Mouse (Mus musculus) embryonic facial prominence, embryonic 12.5 days (tissue): Measurements from ENCODE around the gene Tekt1. TPM values are rescaled to one million over a fixed set of nuclear protein-coding genes. Genes with fewer than 3 reads are reported as not detected.

ENCODE experiments used
- ATAC-seq: fragments of 200-750 bp; cut with Nextera tagmentation; 2 replicates; pipeline ENCODE4 v1.8.0; 2017; ENCODE audit not compliant: insufficient number of reproducible peaks, insufficient read depth, low FRiP score, low TSS enrichment
- H3K27ac ChIP-seq: fragments of 300-500 bp; sonication (generic); 2 replicates; pipeline ENCODE4 v1.5.1; 2016; ENCODE audit warnings: mild to moderate bottlenecking
- H3K27me3 ChIP-seq: fragments of 300-500 bp; sonication (generic); 2 replicates; pipeline ENCODE4 v1.6.1; 2016; ENCODE audit warnings: mild to moderate bottlenecking, moderate library complexity
- H3K36me3 ChIP-seq: fragments of 300-500 bp; sonication (generic); 2 replicates; pipeline ENCODE4 v1.6.1; 2016; ENCODE audit warnings: mild to moderate bottlenecking
- H3K4me1 ChIP-seq: fragments of 300-500 bp; sonication (generic); 2 replicates; pipeline ENCODE4 v1.6.1; 2016
- H3K4me2 ChIP-seq: fragments of 300-500 bp; sonication (generic); replicated peaks from 2 replicates; pipeline ENCODE4 v1.6.1; 2016; ENCODE audit warnings: mild to moderate bottlenecking, moderate library complexity
- H3K4me3 ChIP-seq: fragments of 300-500 bp; sonication (generic); 2 replicates; pipeline ENCODE4 v1.5.1; 2016; ENCODE audit warnings: mild to moderate bottlenecking
- H3K9ac ChIP-seq: fragments of 300-500 bp; sonication (generic); 2 replicates; pipeline ENCODE4 v1.6.1; 2016; ENCODE audit warnings: mild to moderate bottlenecking, moderate library complexity
- H3K9me3 ChIP-seq: fragments of 300-500 bp; sonication (generic); 2 replicates; pipeline ENCODE4 v1.6.1; 2016; ENCODE audit warnings: mild to moderate bottlenecking, moderate library complexity
- WGBS: fragments of 180-500 bp; shearing (Covaris S2); methylation state at CpG from one replicate; pipeline ENCODE4 v1.1.7; 2016; 5-methylcytosine and 5-hydroxymethylcytosine counted together
- microRNA-seq: library from miRNA; unstranded; fragments of <30 nt; microRNA quantifications from one replicate; pipeline ENCODE4, GENCODE M21; 2017
- polyA plus RNA-seq: library from polyadenylated mRNA; unstranded; fragments of >200 nt; fragmentation: Nextera tagmentation; extraction: Ambion mirVana; gene quantifications from 2 replicates; pipeline ENCODE4 v1.2.1, GENCODE M21; 2016

Tekt1 gene
- polyA plus RNA-seq, 1 experiment from 2014 or later, result 6.4 TPM

DNA sequence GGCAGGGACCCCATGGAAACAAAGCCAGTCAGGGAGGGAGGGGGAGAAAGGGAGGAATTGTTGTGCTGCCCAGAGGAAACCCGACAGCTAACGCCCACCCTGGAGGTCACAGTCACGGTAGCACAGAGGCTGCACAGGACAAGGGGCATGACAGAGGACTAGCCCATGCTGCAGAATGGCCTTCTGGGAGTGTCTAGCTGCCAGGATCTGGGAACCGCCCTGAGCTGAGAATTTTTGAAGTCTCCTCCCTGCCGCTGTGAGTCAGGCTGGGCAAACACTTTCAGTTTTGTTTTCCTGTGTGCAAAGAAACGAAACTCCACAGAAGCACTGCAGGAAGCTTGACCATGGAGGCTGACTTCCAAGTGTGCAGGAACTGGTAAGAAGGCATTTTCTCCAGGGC is 60.9 kb downstream of the Tekt1 start, which contains the start of gene Xaf1:
Gene Xaf1, plus strand, starts transcription at position 296 of the 400 bp plus-strand sequence.
- ATAC-seq, result no peak
- H3K27me3 ChIP-seq, result no peaks in the 10 kb centered on the region
- no peaks in the 10 kb centered on the region for H3K9me3 ChIP-seq
- no peak within 1 kb of the TSS for H3K4me3 ChIP-seq
- 38% methylated on average over 6 of the region's 6 CpGs for WGBS
- H3K36me3 ChIP-seq, result no peaks in the 10 kb centered on the region
- H3K27ac ChIP-seq, result no peak within 1 kb of the TSS
- H3K9ac ChIP-seq, result no peak within 1 kb of the TSS
- H3K4me1 ChIP-seq, result no peaks in the 10 kb centered on the region
- no peak within 1 kb of the TSS for H3K4me2 ChIP-seq

Small RNAs within 50 kb of the gene (microRNA-seq; reads per million reads assigned to microRNA genes)
- not detected for gene Mir6338

Other genes with a start within 250 kb of the Tekt1 start
- gene Pitpnm3, start 226.7 kb downstream of the Tekt1 start, polyA plus RNA-seq, result 0.24 and 0.33 TPM in 2 replicates
- gene Gm43951, start 155.6 kb downstream of the Tekt1 start, polyA plus RNA-seq, result 0.95 and 0.99 TPM in 2 replicates
- 16.7 and 23.2 TPM in 2 replicates for gene 4933427D14Rik, start 155.0 kb downstream of the Tekt1 start, polyA plus RNA-seq
- 194 and 202 TPM in 2 replicates for gene Txndc17, start 154.9 kb downstream of the Tekt1 start, polyA plus RNA-seq
- gene Med31, start 146.8 kb downstream of the Tekt1 start, polyA plus RNA-seq, result 47.0 and 48.8 TPM in 2 replicates
- gene Slc13a5, start 95.2 kb downstream of the Tekt1 start, polyA plus RNA-seq, result 0.14 and 0.31 TPM in 2 replicates
- gene Xaf1, start 60.8 kb downstream of the Tekt1 start, polyA plus RNA-seq, result 1.9 and 2.6 TPM in 2 replicates
- not detected in 2 replicates for gene Fbxo39, start 48.0 kb downstream of the Tekt1 start, polyA plus RNA-seq
- gene Smtnl2, start 49.3 kb upstream of the Tekt1 start, polyA plus RNA-seq, result 22.6 and 23.4 TPM in 2 replicates
- gene Ggt6, start 73.1 kb upstream of the Tekt1 start, polyA plus RNA-seq, result 0.09 and 0.32 TPM in 2 replicates
- 148 and 172 TPM in 2 replicates for gene Mybbp1a, start 78.9 kb upstream of the Tekt1 start, polyA plus RNA-seq
- gene Spns2, start 127.5 kb upstream of the Tekt1 start, polyA plus RNA-seq, result 3.9 and 4.3 TPM in 2 replicates
- not detected in 2 replicates for gene Spns3, start 188.1 kb upstream of the Tekt1 start, polyA plus RNA-seq
- 90.3 and 90.8 TPM in 2 replicates for gene Ube2g1, start 244.8 kb upstream of the Tekt1 start, polyA plus RNA-seq